Mouse (Mus musculus) small intestine, adult 2 months (tissue): Measurements from ENCODE around the gene Bcl2l11.

ENCODE experiments used
- CTCF ChIP-seq: fragments of 200-500 bp; IDR thresholded peaks from 2 replicates; pipeline ENCODE4 v1.5.1; 2012; ENCODE audit warnings: low read depth, mild to moderate bottlenecking, control low read depth, inconsistent platforms, low read length, moderate library complexity, mixed read lengths; ENCODE audit not compliant: insufficient replicate concordance, insufficient read length; ENCODE audit errors: extremely low read depth
- POLR2A ChIP-seq: fragments of 200-500 bp; IDR thresholded peaks from 2 replicates; pipeline ENCODE4 v1.6.1; 2012; ENCODE audit warnings: low read depth, mild to moderate bottlenecking, control low read depth, inconsistent platforms, low read length, moderate library complexity

DNA sequence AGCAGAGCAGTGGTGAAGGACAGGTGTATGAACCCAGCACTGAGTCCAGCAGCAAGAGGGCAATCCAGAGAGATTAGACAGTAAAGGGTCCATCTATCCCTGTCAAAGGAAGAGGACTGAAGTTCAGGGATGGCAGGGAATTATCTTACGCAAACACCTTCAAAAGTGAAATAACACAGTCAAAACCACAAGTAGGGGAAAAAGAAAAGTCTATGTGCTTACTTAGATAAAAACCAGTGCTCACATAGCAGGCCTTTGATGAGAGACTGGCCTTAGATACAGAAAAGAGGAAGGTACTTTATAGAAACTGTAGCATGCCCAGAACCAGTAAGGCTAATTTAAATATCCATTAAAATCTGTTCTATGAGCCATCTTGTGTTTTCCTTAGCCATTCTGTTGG lies 40.4 kb upstream of the Bcl2l11 start:
- TF ChIP-seq POLR2A, result no peak
- TF ChIP-seq CTCF, result no peak
